Mouse (Mus musculus) left cerebral cortex, adult 18-20 months (tissue): Measurements from ENCODE around the gene Gzmm. TPM values are rescaled to one million over a fixed set of nuclear protein-coding genes. Genes with fewer than 3 reads are reported as not detected.
"Not testable (repeated sequence)": the region's sequence is repeated elsewhere in the genome, so short reads cannot be mapped to it uniquely, and the experiment has no call there.

Experiments
- DNase-seq, 2 experiments: peaks; one replicate each; pipeline ENCODE4 v3.0.0; 2021 to 2022; ENCODE audit warnings: low spot score in 2 of 2, mixed read lengths in 1 of 2
- total RNA-seq, 2 experiments: library from RNA; stranded (reverse); gene quantifications; 2 replicates each; pipeline ENCODE4 v1.2.3; 2021

The Gzmm gene
- total RNA-seq, 2 experiments from 2014 or later = 2.7 to 3.2 TPM

GRCm38 (mm10) chr10:79701443-79702129 lies 12.8 kb downstream of the Gzmm start:
- no peak for DNase-seq

GRCm38 (mm10) chr10:79702970-79703369 lies 14.2 kb downstream of the Gzmm start:
- not testable (repeated sequence) for DNase-seq

- no peak for DNase-seq
Observed at GRCm38 (mm10) chr10:79703541-79703940, 14.7 kb downstream of the Gzmm start.

GRCm38 (mm10) chr10:79704065-79704969 lies 15.5 kb downstream of the Gzmm start, which contains the start of gene Bsg:
Gene Bsg, plus strand, starts transcription at chr10:79704491.
- DNase-seq = peak; percentile 98 to 99

GRCm38 (mm10) chr10:79704970-79705360 lies 16.1 kb downstream of the Gzmm start:
- DNase-seq = no peak

- no peak for DNase-seq
Observed at GRCm38 (mm10) chr10:79705951-79706350, 17.1 kb downstream of the Gzmm start.

GRCm38 (mm10) chr10:79706406-79707094 lies 17.7 kb downstream of the Gzmm start:
- no peak for DNase-seq

- DNase-seq = no peak
Observed at GRCm38 (mm10) chr10:79707162-79707561, 18.3 kb downstream of the Gzmm start.

GRCm38 (mm10) chr10:79707759-79708158 lies 18.9 kb downstream of the Gzmm start:
- no peak for DNase-seq

GRCm38 (mm10) chr10:79708668-79709067 lies 19.8 kb downstream of the Gzmm start:
- no peak for DNase-seq

GRCm38 (mm10) chr10:79709307-79709706 lies 20.5 kb downstream of the Gzmm start:
- no peak for DNase-seq

GRCm38 (mm10) chr10:79712029-79712428 lies 23.2 kb downstream of the Gzmm start:
- DNase-seq = no peak

GRCm38 (mm10) chr10:79712499-79713126 lies 23.8 kb downstream of the Gzmm start:
- peak; percentile 82 to 88 for DNase-seq

- DNase-seq = no peak
Observed at GRCm38 (mm10) chr10:79713163-79713562, 24.3 kb downstream of the Gzmm start.

GRCm38 (mm10) chr10:79714996-79715395 lies 26.2 kb downstream of the Gzmm start:
- DNase-seq = no peak

- DNase-seq = no peak
Observed at GRCm38 (mm10) chr10:79716254-79716987, 27.6 kb downstream of the Gzmm start, which contains the start of gene Hcn2. Gene Hcn2, plus strand, starts transcription at chr10:79716634.

- peak; percentile 48 to 63 for DNase-seq
Observed at GRCm38 (mm10) chr10:79716988-79717355, 28.2 kb downstream of the Gzmm start.

GRCm38 (mm10) chr10:79717640-79718357 lies 29.0 kb downstream of the Gzmm start:
- no peak for DNase-seq

GRCm38 (mm10) chr10:79721089-79721488 lies 32.3 kb downstream of the Gzmm start:
- DNase-seq = no peak

- no peak for DNase-seq
Observed at GRCm38 (mm10) chr10:79723047-79723446, 34.2 kb downstream of the Gzmm start.
